Mouse (Mus musculus) embryonic facial prominence, embryonic 11.5 days (tissue): Measurements from ENCODE around the gene Fndc4. TPM values are rescaled to one million over a fixed set of nuclear protein-coding genes. Genes with fewer than 3 reads are reported as not detected.

Experiments used
- ATAC-seq: fragments of 200-750 bp; cut with Nextera tagmentation; replicated peaks from 2 replicates; pipeline ENCODE4 v1.8.0; 2017; ENCODE audit warnings: low read depth; ENCODE audit not compliant: insufficient number of reproducible peaks, low FRiP score, low TSS enrichment
- DNase-seq: peaks from one replicate; pipeline ENCODE4 v3.0.0-alpha.2; 2015; ENCODE audit warnings: low spot score
- H3K27ac ChIP-seq: fragments of 300-500 bp; sonication (generic); replicated peaks from 2 replicates; pipeline ENCODE4 v1.5.1; 2014; ENCODE audit warnings: mild to moderate bottlenecking, low read depth, low read length, control low read depth
- H3K27me3 ChIP-seq: fragments of 300-500 bp; sonication (generic); 2 replicates; pipeline ENCODE4 v1.6.1; 2014; ENCODE audit warnings: mild to moderate bottlenecking, low read length, moderate library complexity, mixed read lengths; ENCODE audit not compliant: control insufficient read depth, insufficient read depth
- H3K36me3 ChIP-seq: fragments of 300-500 bp; sonication (generic); replicated peaks from 2 replicates; pipeline ENCODE4 v1.6.1; 2014; ENCODE audit warnings: low read depth, mild to moderate bottlenecking, low read length, moderate library complexity, mixed read lengths; ENCODE audit not compliant: control insufficient read depth, insufficient read depth
- H3K4me1 ChIP-seq: fragments of 300-500 bp; sonication (generic); 2 replicates; pipeline ENCODE4 v1.6.1; 2014; ENCODE audit warnings: low read length, mixed read lengths; ENCODE audit not compliant: control insufficient read depth, insufficient read depth
- H3K4me2 ChIP-seq: fragments of 300-500 bp; sonication (generic); 2 replicates; pipeline ENCODE4 v1.6.1; 2014; ENCODE audit warnings: low read depth, mild to moderate bottlenecking, control low read depth, low read length, moderate library complexity
- H3K4me3 ChIP-seq: fragments of 300-500 bp; sonication (generic); 2 replicates; pipeline ENCODE4 v1.5.1; 2014; ENCODE audit warnings: low read depth, low read length, control low read depth
- H3K9ac ChIP-seq: fragments of 300-500 bp; sonication (generic); replicated peaks from 2 replicates; pipeline ENCODE4 v1.6.1; 2014; ENCODE audit warnings: mild to moderate bottlenecking, control low read depth, low read length
- H3K9me3 ChIP-seq: fragments of 300-500 bp; sonication (generic); replicated peaks from 2 replicates; pipeline ENCODE4 v1.6.1; 2016; ENCODE audit warnings: mild to moderate bottlenecking, low read length, inconsistent platforms, mixed read lengths; ENCODE audit not compliant: control insufficient read depth
- WGBS: fragments of 180-500 bp; shearing (Covaris S2); extraction: QIAGEN DNeasy Blood & Tissue Kit; methylation state at CpG from one replicate; pipeline ENCODE4 v1.1.7; 2014; 5-methylcytosine and 5-hydroxymethylcytosine counted together
- polyA plus RNA-seq: library from polyadenylated mRNA; unstranded; fragments of >200 nt; fragmentation: Nextera tagmentation; extraction: Ambion mirVana; gene quantifications from 2 replicates; pipeline ENCODE4 v1.2.1, GENCODE M21; 2014

Fndc4 gene
- polyA plus RNA-seq, 1 experiment from 2014 or later: 58.2 TPM

GRCm38 (mm10) chr5:31298486-31298885 is 2.6 kb upstream of the Fndc4 start:
- WGBS: 50% methylated on average over 2 of the region's 2 CpGs
- no peak for DNase-seq
- no peaks in the 10 kb centered on the region for H3K27me3 ChIP-seq
- ATAC-seq: no peak
- H3K9ac ChIP-seq: no peak overlapping the region
- no peak overlapping the region for H3K4me2 ChIP-seq
- H3K4me3 ChIP-seq: no peak overlapping the region
- no peaks in the 10 kb centered on the region for H3K4me1 ChIP-seq
- no peak overlapping the region for H3K27ac ChIP-seq
- no peaks in the 10 kb centered on the region for H3K9me3 ChIP-seq
- H3K36me3 ChIP-seq: no peaks in the 10 kb centered on the region

- 78% methylated on average over 3 of the region's 3 CpGs for WGBS
- ATAC-seq (no peak), DNase-seq (no peak)
- Histone ChIP-seq H3K4me3 (no peak overlapping the region), H3K36me3 (no peaks in the 10 kb centered on the region), H3K9ac (no peak overlapping the region), H3K27me3 (no peaks in the 10 kb centered on the region), H3K4me2 (no peak overlapping the region), H3K27ac (no peak overlapping the region), H3K4me1 (no peaks in the 10 kb centered on the region), H3K9me3 (no peaks in the 10 kb centered on the region)
These were observed 2.1 kb upstream of the Fndc4 start for GRCm38 (mm10) chr5:31297981-31298380.

- Histone ChIP-seq H3K27ac (no peak within 1 kb of the TSS), H3K4me3 (no peak within 1 kb of the TSS; the same call in 1 of the 2 replicates), H3K9me3 (no peaks in the 10 kb centered on the region), H3K36me3 (no peaks in the 10 kb centered on the region), H3K4me1 (no peaks in the 10 kb centered on the region), H3K27me3 (no peaks in the 10 kb centered on the region), H3K9ac (no peak within 1 kb of the TSS), H3K4me2 (peak within 1 kb of the TSS; percentile 95; the same call in 1 of the 2 replicates)
- DNase-seq (no peak), ATAC-seq (no peak)
- 76% methylated on average over 13 of the region's 13 CpGs for WGBS
These were observed 1.3 kb upstream of the Fndc4 start, which contains the start of gene Gckr for GRCm38 (mm10) chr5:31297047-31297757. TSS of gene Gckr (plus strand) at chr5:31297443.

GRCm38 (mm10) chr5:31294964-31295605 is 795 bp downstream of the Fndc4 start:
- peak overlapping the region; percentile 95 for H3K4me2 ChIP-seq
- H3K27ac ChIP-seq: no peak overlapping the region
- H3K9ac ChIP-seq: peak overlapping the region; percentile 94
- no peaks in the 10 kb centered on the region for H3K36me3 ChIP-seq
- H3K27me3 ChIP-seq: no peaks in the 10 kb centered on the region
- DNase-seq (peak; percentile 31), ATAC-seq (peak; percentile 25; the same call in 1 of the 2 replicates)
- no peaks in the 10 kb centered on the region for H3K4me1 ChIP-seq
- H3K4me3 ChIP-seq: peak overlapping the region; percentile 87
- 4% methylated on average over 29 of the region's 29 CpGs for WGBS
- H3K9me3 ChIP-seq: no peaks in the 10 kb centered on the region

GRCm38 (mm10) chr5:31291361-31291688 is 4.6 kb downstream of the Fndc4 start:
- 4% methylated on average over 9 of the region's 9 CpGs for WGBS
- no peaks in the 10 kb centered on the region for H3K4me1 ChIP-seq
- peak overlapping the region; percentile 70 for H3K4me2 ChIP-seq

GRCm38 (mm10) chr5:31290521-31291360 is 5.1 kb downstream of the Fndc4 start, which contains the start of gene Ift172:
TSS of gene Ift172 (minus strand) at chr5:31291116.
- Histone ChIP-seq H3K4me3 (peak within 1 kb of the TSS; percentile 36), H3K4me1 (no peaks in the 10 kb centered on the region), H3K36me3 (no peaks in the 10 kb centered on the region), H3K9me3 (no peaks in the 10 kb centered on the region), H3K9ac (peak within 1 kb of the TSS; percentile 56), H3K4me2 (peak within 1 kb of the TSS; percentile 70), H3K27me3 (no peaks in the 10 kb centered on the region), H3K27ac (0 out of 2 replicates have a peak within 1 kb of the TSS, but pooled peaks have one; percentile 3)
- DNase-seq: peak; percentile 99
- peak; percentile 86 for ATAC-seq
- 3% methylated on average over 45 of the region's 45 CpGs for WGBS

More at GRCm38 (mm10) chr5:31291361-31291688, 4.6 kb downstream of the Fndc4 start:
- DNase-seq: no peak
- Histone ChIP-seq H3K9ac (peak overlapping the region; percentile 50), H3K36me3 (no peaks in the 10 kb centered on the region), H3K27me3 (no peaks in the 10 kb centered on the region), H3K4me3 (peak overlapping the region; percentile 36), H3K27ac (0 out of 2 replicates have a peak overlapping the region, but pooled peaks have one; percentile 3), H3K9me3 (no peaks in the 10 kb centered on the region)
- ATAC-seq: no peak

- ATAC-seq (no peak), DNase-seq (no peak)
- Histone ChIP-seq H3K9ac (no peak overlapping the region; the same call in 1 of the 2 replicates), H3K4me1 (no peaks in the 10 kb centered on the region), H3K27me3 (no peaks in the 10 kb centered on the region), H3K27ac (no peak overlapping the region), H3K4me2 (no peak overlapping the region; the same call in 1 of the 2 replicates), H3K4me3 (no peak overlapping the region), H3K36me3 (no peaks in the 10 kb centered on the region; the same call in 1 of the 2 replicates), H3K9me3 (no peaks in the 10 kb centered on the region)
- 84% methylated on average over 3 of the region's 3 CpGs for WGBS
These were observed 6.2 kb downstream of the Fndc4 start for GRCm38 (mm10) chr5:31289626-31290230.
